Mouse (Mus musculus) heart, embryonic 11.5 days (tissue): ENCODE measurements at regions not wholly inside any gene's neighbourhood (a gene's known extent, or its start where the extent isn't known, plus 50 kb on each side); places are given as distances from the start of the nearest gene placed in this dataset.

ENCODE experiments used
- ATAC-seq: fragments of 200-750 bp; cut with Nextera tagmentation; replicated peaks from 2 replicates; pipeline ENCODE4 v1.8.0; 2017; ENCODE audit warnings: moderate library complexity; ENCODE audit not compliant: insufficient number of reproducible peaks, low FRiP score, low TSS enrichment
- H3K27ac ChIP-seq: fragments of 300-500 bp; sonication (generic); 2 replicates; pipeline ENCODE4 v1.5.1; 2014; ENCODE audit warnings: mild to moderate bottlenecking, low read depth, low read length
- H3K27me3 ChIP-seq: fragments of 300-500 bp; sonication (generic); 2 replicates; pipeline ENCODE4 v1.6.1; 2014; ENCODE audit warnings: mild to moderate bottlenecking, low read length, mixed read lengths; ENCODE audit not compliant: control insufficient read depth, insufficient read depth
- H3K36me3 ChIP-seq: fragments of 300-500 bp; sonication (generic); 2 replicates; pipeline ENCODE4 v1.6.1; 2014; ENCODE audit warnings: mild to moderate bottlenecking, low read length, moderate library complexity, mixed read lengths; ENCODE audit not compliant: control insufficient read depth, insufficient read depth
- H3K4me1 ChIP-seq: fragments of 300-500 bp; sonication (generic); 2 replicates; pipeline ENCODE4 v1.6.1; 2014; ENCODE audit warnings: low read length; ENCODE audit not compliant: control insufficient read depth, insufficient read depth
- H3K4me2 ChIP-seq: fragments of 300-500 bp; sonication (generic); 2 replicates; pipeline ENCODE4 v1.6.1; 2014; ENCODE audit warnings: mild to moderate bottlenecking, moderate library complexity
- H3K4me3 ChIP-seq: fragments of 300-500 bp; sonication (generic); 2 replicates; pipeline ENCODE4 v1.5.1; 2014; ENCODE audit warnings: low read depth, low read length
- H3K9ac ChIP-seq: fragments of 300-500 bp; sonication (generic); 2 replicates; pipeline ENCODE4 v1.6.1; 2014; ENCODE audit warnings: mild to moderate bottlenecking, low read depth, low read length, moderate library complexity
- H3K9me3 ChIP-seq: fragments of 300-500 bp; sonication (generic); replicated peaks from 2 replicates; pipeline ENCODE4 v1.6.1; 2016; ENCODE audit warnings: low read length; ENCODE audit not compliant: control insufficient read depth
- WGBS: fragments of 180-500 bp; shearing (Covaris S2); extraction: QIAGEN DNeasy Blood & Tissue Kit; methylation state at CpG from one replicate; pipeline ENCODE4 v1.1.7; 2014; ENCODE audit not compliant: insufficient replicate concordance; 5-methylcytosine and 5-hydroxymethylcytosine counted together

- Histone ChIP-seq H3K9me3 (no peaks in the 10 kb centered on the region), H3K27me3 (no peaks in the 10 kb centered on the region), H3K27ac (no peak overlapping the region), H3K9ac (no peak overlapping the region), H3K4me3 (no peak overlapping the region), H3K36me3 (no peaks in the 10 kb centered on the region), H3K4me2 (no peak overlapping the region), H3K4me1 (no peaks in the 10 kb centered on the region)
- ATAC-seq: no peak
- 79% methylated on average over 7 of the region's 7 CpGs for WGBS
These were observed 602.7 kb downstream of the Fat4 start for GRCm38 (mm10) chr3:39489392-39489791.

GRCm38 (mm10) chr3:39494363-39494762 lies 607.6 kb downstream of the Fat4 start:
- Histone ChIP-seq H3K9me3 (no peaks in the 10 kb centered on the region), H3K4me3 (no peak overlapping the region), H3K27ac (no peak overlapping the region), H3K4me1 (no peaks in the 10 kb centered on the region), H3K36me3 (no peaks in the 10 kb centered on the region), H3K4me2 (no peak overlapping the region), H3K27me3 (no peaks in the 10 kb centered on the region), H3K9ac (no peak overlapping the region)
- 80% methylated on average over 3 of the region's 3 CpGs for WGBS
- no peak for ATAC-seq

GRCm38 (mm10) chr3:39528087-39528486 lies 641.3 kb downstream of the Fat4 start:
- no peak for ATAC-seq

GRCm38 (mm10) chr3:39537515-39537914 lies 650.8 kb downstream of the Fat4 start:
- Histone ChIP-seq H3K9me3 (no peaks in the 10 kb centered on the region), H3K36me3 (no peaks in the 10 kb centered on the region), H3K4me2 (no peak overlapping the region), H3K4me1 (no peaks in the 10 kb centered on the region), H3K4me3 (no peak overlapping the region), H3K27me3 (no peaks in the 10 kb centered on the region), H3K9ac (no peak overlapping the region), H3K27ac (no peak overlapping the region)
- 72% methylated on average over 2 of the region's 2 CpGs for WGBS
- no peak for ATAC-seq

More at GRCm38 (mm10) chr3:39528087-39528486, 641.3 kb downstream of the Fat4 start:
- H3K36me3 ChIP-seq: no peaks in the 10 kb centered on the region
- no peaks in the 10 kb centered on the region for H3K9me3 ChIP-seq
- H3K4me3 ChIP-seq: no peak overlapping the region
- H3K27ac ChIP-seq: no peak overlapping the region
- H3K4me1 ChIP-seq: no peaks in the 10 kb centered on the region
- H3K27me3 ChIP-seq: no peaks in the 10 kb centered on the region
- no peak overlapping the region for H3K4me2 ChIP-seq
- 84% methylated on average over 5 of the region's 5 CpGs for WGBS
- no peak overlapping the region for H3K9ac ChIP-seq

GRCm38 (mm10) chr3:39540530-39541118 lies 653.9 kb downstream of the Fat4 start:
- Histone ChIP-seq H3K4me1 (no peaks in the 10 kb centered on the region), H3K4me3 (no peak overlapping the region), H3K4me2 (no peak overlapping the region), H3K27me3 (no peaks in the 10 kb centered on the region), H3K36me3 (no peaks in the 10 kb centered on the region), H3K9ac (no peak overlapping the region), H3K27ac (no peak overlapping the region), H3K9me3 (no peaks in the 10 kb centered on the region)
- no peak for ATAC-seq
- 77% methylated on average over 7 of the region's 7 CpGs for WGBS

- Histone ChIP-seq H3K36me3 (no peaks in the 10 kb centered on the region), H3K9ac (no peak overlapping the region), H3K4me3 (no peak overlapping the region), H3K4me1 (no peaks in the 10 kb centered on the region), H3K27me3 (no peaks in the 10 kb centered on the region), H3K9me3 (no peaks in the 10 kb centered on the region), H3K4me2 (no peak overlapping the region), H3K27ac (no peak overlapping the region)
- 80% methylated on average over 3 of the region's 3 CpGs for WGBS
- no peak for ATAC-seq
These were observed 672.8 kb downstream of the Fat4 start for GRCm38 (mm10) chr3:39559460-39560041.

GRCm38 (mm10) chr3:39560951-39561350 lies 674.2 kb downstream of the Fat4 start:
- no peak overlapping the region for H3K4me3 ChIP-seq
- no peak overlapping the region for H3K9ac ChIP-seq
- 61% methylated on average over 1 of the region's 1 CpGs for WGBS
- H3K4me1 ChIP-seq: no peaks in the 10 kb centered on the region
- no peaks in the 10 kb centered on the region for H3K9me3 ChIP-seq
- no peaks in the 10 kb centered on the region for H3K36me3 ChIP-seq
- H3K4me2 ChIP-seq: no peak overlapping the region
- no peaks in the 10 kb centered on the region for H3K27me3 ChIP-seq
- no peak for ATAC-seq
- H3K27ac ChIP-seq: no peak overlapping the region

GRCm38 (mm10) chr3:39571444-39572237 lies 684.9 kb downstream of the Fat4 start:
- no peak overlapping the region for H3K4me3 ChIP-seq
- no peak for ATAC-seq
- H3K4me1 ChIP-seq: no peaks in the 10 kb centered on the region
- H3K27me3 ChIP-seq: no peaks in the 10 kb centered on the region
- no peak overlapping the region for H3K4me2 ChIP-seq
- H3K27ac ChIP-seq: no peak overlapping the region
- no peak overlapping the region for H3K9ac ChIP-seq
- 78% methylated on average over 5 of the region's 5 CpGs for WGBS
- H3K36me3 ChIP-seq: no peaks in the 10 kb centered on the region
- H3K9me3 ChIP-seq: no peaks in the 10 kb centered on the region
